Mouse (Mus musculus): ENCODE data around the gene Fcrl6.

The Fcrl6 gene

GRCm38 (mm10) chr1:172612745-172613144 is 10.4 kb upstream of the Fcrl6 start:
- no peak for DNase-seq

GRCm38 (mm10) chr1:172611304-172611703 is 9.0 kb upstream of the Fcrl6 start:
- no peak for DNase-seq

GRCm38 (mm10) chr1:172594495-172594894 is 7.9 kb downstream of the Fcrl6 start:
- DNase-seq: peak; percentile 23

GRCm38 (mm10) chr1:172593956-172594355 is 8.4 kb downstream of the Fcrl6 start:
- no peak for DNase-seq

GRCm38 (mm10) chr1:172593321-172593720 is 9.0 kb downstream of the Fcrl6 start:
- no peak for DNase-seq

- no peak for DNase-seq
These were observed 12.0 kb downstream of the Fcrl6 start, which contains the start of gene Slamf8 for GRCm38 (mm10) chr1:172590385-172590784. Slamf8 (minus strand) TSS chr1:172590568.

- no peak for DNase-seq
These were observed 16.5 kb downstream of the Fcrl6 start for GRCm38 (mm10) chr1:172585612-172586567.

- DNase-seq: no peak
These were observed 17.3 kb downstream of the Fcrl6 start for GRCm38 (mm10) chr1:172585026-172585425.

GRCm38 (mm10) chr1:172584271-172584670 is 18.1 kb downstream of the Fcrl6 start:
- DNase-seq: no peak

- no peak for DNase-seq
These were observed 19.9 kb downstream of the Fcrl6 start for GRCm38 (mm10) chr1:172582436-172582835.

GRCm38 (mm10) chr1:172580116-172580515 is 22.2 kb downstream of the Fcrl6 start:
- no peak for DNase-seq

GRCm38 (mm10) chr1:172567758-172568157 is 34.6 kb downstream of the Fcrl6 start:
- DNase-seq: no peak

GRCm38 (mm10) chr1:172566131-172566530 is 36.2 kb downstream of the Fcrl6 start:
- no peak for DNase-seq

GRCm38 (mm10) chr1:172563465-172563828 is 38.9 kb downstream of the Fcrl6 start:
- no peak for DNase-seq

- peak; percentile 62 for DNase-seq
These were observed 39.5 kb downstream of the Fcrl6 start for GRCm38 (mm10) chr1:172562641-172563464.

- no peak for DNase-seq
These were observed 46.7 kb downstream of the Fcrl6 start, which contains the start of gene Vsig8 for GRCm38 (mm10) chr1:172555638-172556037. Vsig8 (plus strand) TSS chr1:172555938.

GRCm38 (mm10) chr1:172552623-172553022 is 49.7 kb downstream of the Fcrl6 start:
- no peak for DNase-seq

- no peak for DNase-seq
These were observed 51.3 kb downstream of the Fcrl6 start for GRCm38 (mm10) chr1:172551009-172551408.

GRCm38 (mm10) chr1:172550551-172550951 is 51.8 kb downstream of the Fcrl6 start:
- DNase-seq: peak; percentile 37

GRCm38 (mm10) chr1:172549717-172550116 is 52.6 kb downstream of the Fcrl6 start:
- DNase-seq: no peak

GRCm38 (mm10) chr1:172549314-172549713 is 53.0 kb downstream of the Fcrl6 start:
- DNase-seq: no peak

GRCm38 (mm10) chr1:172548501-172548900 is 53.9 kb downstream of the Fcrl6 start:
- peak; percentile 48 for DNase-seq

Measured in thymus, postnatal 14 days (tissue).